Mouse (Mus musculus) erythroblast, embryonic 14.5 days (primary cell): Measurements from ENCODE around the gene Mia2.

Source experiments
- GATA1 ChIP-seq: IDR thresholded peaks from 2 replicates; pipeline ENCODE4 v1.6.1; 2012; ENCODE audit warnings: low read length, inconsistent platforms, mixed read lengths
- TAL1 ChIP-seq: IDR thresholded peaks from 3 replicates; pipeline ENCODE4 v1.6.1; 2012; ENCODE audit warnings: low read length, inconsistent platforms, mixed read lengths

GRCm38 (mm10) chr12:59199361-59199760, 103.8 kb downstream of the Mia2 start:
- no peak for TF ChIP-seq TAL1
- no peak for TF ChIP-seq GATA1
